23 mouse cellular contexts compared by ENCODE assay signal in the genomic region with DNA sequence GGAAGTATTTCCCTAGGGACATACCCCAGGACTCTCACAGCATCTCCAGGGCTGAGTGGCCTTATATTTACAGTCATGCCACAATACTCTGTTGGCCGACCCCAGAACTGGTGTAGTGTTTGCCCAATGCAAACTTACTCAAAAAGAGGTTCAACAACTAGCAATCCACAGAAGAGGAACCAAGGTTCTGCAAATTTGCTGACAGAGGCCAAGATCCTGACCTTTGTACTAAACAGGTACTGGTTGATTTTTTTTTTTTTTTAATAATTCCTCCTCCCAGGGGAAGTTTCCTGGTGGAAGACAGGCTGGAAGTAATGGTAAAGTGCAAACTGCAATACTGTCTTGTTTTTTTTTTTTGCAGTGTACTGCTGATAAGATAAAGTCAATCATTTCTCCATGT. TPM values are rescaled to one million over a fixed set of nuclear protein-coding genes. Genes with fewer than 3 reads are reported as not detected.
DNase-seq lines count a peak whose midpoint lies in the region; ATAC-seq and TF ChIP-seq lines count a peak whose summit lies in the region.
"Had no signal": no experiment of that assay in that cellular context is flagged by ENCODE, and none has a peak within 500 bp of the region (broad histone marks: within the 10 kb centered on the region; RNA-seq: fewer than 3 reads in every experiment).

No protein-coding gene starts in this region.

- no peak for TF ChIP-seq EP300 in liver, embryonic 14.5 days (IDR thresholded peaks at IDR 0.05; ENCODE audit: low read depth)

- H3K36me3 ChIP-seq in kidney, adult 2 months (ENCODE audit: control insufficient read depth, insufficient read depth, low read length) = no peaks in the 10 kb centered on the region; the same call in 1 of the 2 replicates
- H3K36me3 ChIP-seq in liver, embryonic 14.5 days (replicated peaks; ENCODE audit: control insufficient read depth, insufficient read depth, low read depth) = no peaks in the 10 kb centered on the region
- H3K36me3 ChIP-seq: embryonic facial prominence, embryonic 10.5 days; heart, embryonic 12.5 days; hindbrain, embryonic 10.5 days; hindbrain, embryonic 15.5 days had no signal

- H3K9ac ChIP-seq in liver, embryonic 14.5 days (replicated peaks) = no peak overlapping the region
- H3K9ac ChIP-seq: heart, embryonic 12.5 days; hindbrain, embryonic 15.5 days had no signal

- H3K9me3 ChIP-seq in liver, embryonic 14.5 days (ENCODE audit: control insufficient read depth, low read length) = no peaks in the 10 kb centered on the region
- H3K9me3 ChIP-seq: embryonic facial prominence, embryonic 10.5 days; G1E; heart, embryonic 12.5 days; hindbrain, embryonic 10.5 days; hindbrain, embryonic 15.5 days had no signal

- no peak for ATAC-seq in liver, embryonic 14.5 days (ENCODE audit: insufficient read depth)
- 0 out of 2 replicates have a peak, but pooled peaks have one; percentile 3 for ATAC-seq in megakaryocyte progenitor cell, adult 5-6 weeks (replicated peaks; ENCODE audit: poor library complexity)
- no peak for ATAC-seq in cerebellum, adult (ENCODE audit: insufficient number of reproducible peaks, low FRiP score, low TSS enrichment)
- ATAC-seq: CD4-positive, CD25-positive, alpha-beta regulatory T cell, adult 4 months; forebrain, embryonic 14.5 days had no signal

- 51% methylated on average over 1 of the region's 1 CpGs for WGBS in kidney, adult 2 months
- WGBS in lung, adult 2 months = 60% methylated on average over 1 of the region's 1 CpGs
- 43% methylated on average over 1 of the region's 1 CpGs for WGBS in liver, embryonic 14.5 days (ENCODE audit: insufficient replicate concordance)

- no peak for TF ChIP-seq POLR2A in kidney, adult 2 months (IDR thresholded peaks at IDR 0.05; ENCODE audit: low read depth, low read length)
- TF ChIP-seq POLR2A in lung, adult 2 months (IDR thresholded peaks at IDR 0.05; ENCODE audit: borderline replicate concordance, extremely low read depth, low read depth, low read length) = no peak

- peaks cover 6% of the 10 kb centered on the region; the same call in 1 of the 2 replicates for H3K4me1 ChIP-seq in kidney, adult 2 months (ENCODE audit: control insufficient read depth, insufficient read depth, low read length)
- H3K4me1 ChIP-seq in lung, adult 2 months (ENCODE audit: control insufficient read depth, insufficient read depth, low read length) = no peaks in the 10 kb centered on the region
- H3K4me1 ChIP-seq in liver, embryonic 14.5 days (replicated peaks; ENCODE audit: control insufficient read depth in 2 of 2, insufficient read depth in 2 of 2, low read length in 1 of 2) = peaks cover 0 to 12% of the 10 kb centered on the region in 2 experiments; a peak in 3 of 4 replicates

- H3K4me2 ChIP-seq in liver, embryonic 14.5 days (ENCODE audit: low read depth) = peak overlapping the region; percentile 86; the same call in 1 of the 2 replicates

- peak overlapping the region; percentile 54 for H3K4me3 ChIP-seq in kidney, adult 2 months (ENCODE audit: insufficient read depth, low read depth, low read length)
- no peak overlapping the region for H3K4me3 ChIP-seq in lung, adult 2 months (replicated peaks; ENCODE audit: extremely low read depth, low read depth, low read length)
- H3K4me3 ChIP-seq in liver, embryonic 14.5 days (ENCODE audit: insufficient read depth in 1 of 2, low read depth in 2 of 2, low read length in 2 of 2) = no peak overlapping the region
- H3K4me3 ChIP-seq: heart, adult 2 months; heart, embryonic 12.5 days; hindbrain, embryonic 10.5 days; hindbrain, embryonic 15.5 days had no signal

- TF ChIP-seq CTCF in kidney, adult 2 months (conservative IDR thresholded peaks at IDR 0.05; ENCODE audit: insufficient read depth, insufficient read length, low read depth, low read length) = no peak
- TF ChIP-seq CTCF in lung, adult 2 months (IDR thresholded peaks at IDR 0.05; ENCODE audit: insufficient read depth, low read length) = no peak
- no peak for TF ChIP-seq CTCF in liver, embryonic 14.5 days (IDR thresholded peaks at IDR 0.05; ENCODE audit: low read depth)

- H3K27ac ChIP-seq in kidney, adult 2 months (ENCODE audit: insufficient read depth, low read depth, low read length) = peak overlapping the region; percentile 42; the same call in 1 of the 2 replicates
- H3K27ac ChIP-seq in liver, embryonic 14.5 days = no peak overlapping the region
- H3K27ac ChIP-seq: embryonic facial prominence, embryonic 10.5 days; gastrocnemius, adult 2 months; heart, adult 2 months; hindbrain, embryonic 10.5 days; hindbrain, embryonic 15.5 days had no signal

- no peaks in the 10 kb centered on the region for H3K27me3 ChIP-seq in kidney, adult 2 months (replicated peaks; ENCODE audit: control insufficient read depth, insufficient read depth, low read length)
- H3K27me3 ChIP-seq in liver, embryonic 14.5 days (ENCODE audit: control insufficient read depth, insufficient read depth, low read length) = peaks cover 4% of the 10 kb centered on the region; the same call in 1 of the 2 replicates
- H3K27me3 ChIP-seq: hindbrain, embryonic 15.5 days had no signal

- peak; percentile 69 for DNase-seq in kidney, adult 2 months
- no peak for DNase-seq in kidney, adult 18-20 months
- peak; percentile 13 for DNase-seq in lung, postnatal 36 days
- DNase-seq in lung, adult 2 months = no peak
- DNase-seq in liver, embryonic 14.5 days (ENCODE audit: low read depth in 3 of 3, low spot score in 3 of 3) = no peak
- DNase-seq in thymus, postnatal 25 days = no peak
- DNase-seq: adrenal gland, postnatal 14 days; B cell, adult 2 months; cerebellum, adult 18-20 months; cerebellum, adult 9-11 months; gastrocnemius, adult 2 months; gastrocnemius, postnatal 36 days; heart, adult 2 months had no signal

RNA-seq across cellular contexts. Expression of a gene that starts 1.5 kb away (rescaled TPM):
- 215 and 254 TPM in 2 replicates for polyA plus RNA-seq in kidney, adult 2 months (2012; rRNA removed)
- 3.7 and 4.6 TPM in 2 replicates for polyA plus RNA-seq in lung, adult 2 months (2012; rRNA removed)
- 17.7 and 23.1 TPM in 2 replicates for polyA plus RNA-seq in liver, embryonic 14.5 days (2012; rRNA removed)
- polyA plus RNA-seq in liver, embryonic 14.5 days (2014; fragmentation: Nextera tagmentation; extraction: Ambion mirVana) = 40.2 and 48.1 TPM in 2 replicates
- total RNA-seq in megakaryocyte progenitor cell, adult 5-6 weeks (2015) = 18.4 and 24.3 TPM in 2 replicates
- total RNA-seq in megakaryocyte progenitor cell, adult 5-6 weeks (2017) = 13.0 and 13.3 TPM in 2 replicates

RNA-seq across cellular contexts. Expression of a gene that starts 1.6 kb away (rescaled TPM):
- 4.2 and 5.9 TPM in 2 replicates for polyA plus RNA-seq in kidney, adult 2 months (2012; rRNA removed)
- polyA plus RNA-seq in lung, adult 2 months (2012; rRNA removed) = 0.03 and 0.05 TPM in 2 replicates
- 0.39 and 0.50 TPM in 2 replicates for polyA plus RNA-seq in liver, embryonic 14.5 days (2012; rRNA removed)
- polyA plus RNA-seq in liver, embryonic 14.5 days (2014; fragmentation: Nextera tagmentation; extraction: Ambion mirVana) = 0.67 and 0.81 TPM in 2 replicates
- total RNA-seq in megakaryocyte progenitor cell, adult 5-6 weeks (2015) = not detected in 2 replicates
- not detected in 2 replicates for total RNA-seq in megakaryocyte progenitor cell, adult 5-6 weeks (2017)
- total RNA-seq: gastrocnemius, adult 2 months; gastrocnemius, postnatal 36 days; heart, postnatal 25 days had no signal
- polyA plus RNA-seq: G1E had no signal

RNA-seq across cellular contexts. Expression of a gene that starts 24.6 kb away (rescaled TPM):
- polyA plus RNA-seq in kidney, adult 2 months (2012; rRNA removed) = 9.7 and 11.4 TPM in 2 replicates
- 2.3 and 3.6 TPM in 2 replicates for polyA plus RNA-seq in lung, adult 2 months (2012; rRNA removed)
- polyA plus RNA-seq in liver, embryonic 14.5 days (2012; rRNA removed) = 4.7 and 8.9 TPM in 2 replicates
- polyA plus RNA-seq in liver, embryonic 14.5 days (2014; fragmentation: Nextera tagmentation; extraction: Ambion mirVana) = 17.6 and 18.1 TPM in 2 replicates
- 12.0 and 12.4 TPM in 2 replicates for total RNA-seq in megakaryocyte progenitor cell, adult 5-6 weeks (2015)
- total RNA-seq in megakaryocyte progenitor cell, adult 5-6 weeks (2017) = 11.6 and 18.9 TPM in 2 replicates

Comparison
In these comparisons a context has a peak if more than half of its experiments do, and no peak if none do; other contexts are left out.
1. DNase-seq: peak in kidney, adult 2 months (single experiment) and lung, postnatal 36 days (single experiment); none in kidney, adult 18-20 months (single experiment), lung, adult 2 months (single experiment), liver, embryonic 14.5 days (0 of 3) and thymus, postnatal 25 days (single experiment).